Mouse (Mus musculus): ENCODE data around the gene B230118H07Rik. TPM values are rescaled to one million over a fixed set of nuclear protein-coding genes. Genes with fewer than 3 reads are reported as not detected.

The B230118H07Rik gene
- total and polyA plus RNA-seq, 3 experiments = 5.0 to 12.6 (median 9.7) TPM

DNA sequence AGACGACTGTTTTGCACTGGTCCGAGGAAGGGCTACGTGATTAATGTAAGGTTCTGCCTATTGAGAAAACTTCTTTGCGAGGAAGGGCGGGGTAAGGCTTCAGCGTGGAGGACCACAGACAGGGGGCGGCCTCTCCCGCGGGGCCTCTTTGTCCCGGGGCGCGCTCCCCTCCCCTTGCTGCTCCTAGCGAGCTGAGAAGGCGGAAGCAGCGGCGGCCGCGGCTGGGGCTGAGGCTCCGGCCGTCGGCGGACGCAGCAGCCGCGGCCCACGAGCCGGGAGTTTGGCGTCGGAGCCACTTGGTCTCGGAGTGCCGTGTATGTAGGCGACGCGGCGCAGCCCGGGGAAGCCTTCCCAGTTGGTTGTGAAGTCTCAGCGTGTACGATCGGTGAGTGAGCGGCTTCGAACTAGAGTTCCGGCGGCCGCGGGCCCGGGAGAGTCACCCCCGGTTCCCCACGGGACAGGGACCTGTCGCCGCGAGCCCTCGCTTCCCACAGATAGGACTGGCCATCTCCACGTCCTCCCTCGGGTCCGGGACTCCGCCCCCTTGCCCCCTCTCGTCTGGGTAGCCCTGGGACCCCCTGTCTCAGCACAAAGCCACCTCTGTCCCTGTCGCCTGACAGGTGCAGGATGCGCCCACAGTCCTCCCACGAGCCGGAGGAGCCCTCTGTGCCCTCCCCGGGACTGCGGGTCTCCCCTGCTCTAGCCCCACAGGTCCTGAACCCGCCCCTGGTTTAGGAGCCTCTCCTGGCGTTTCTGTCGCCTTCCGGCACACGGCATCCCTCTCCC lies 29.1 kb upstream of the B230118H07Rik start, which contains the start of gene Traf6 (continued):
- TF ChIP-seq ZC3H11A (IDR thresholded peaks at IDR 0.05; ENCODE audit: low read depth, low read length) (no peak), MEF2A (IDR thresholded peaks at IDR 0.05; ENCODE audit: borderline replicate concordance, low read depth, low read length) (0 out of 2 replicates have a peak, but pooled peaks have one; percentile 35), USF2 (conservative IDR thresholded peaks at IDR 0.05; ENCODE audit: low read depth, low read length) (no peak), JUN (IDR thresholded peaks at IDR 0.05; ENCODE audit: insufficient read depth, low read depth, low read length) (no peak), MAZ (IDR thresholded peaks at IDR 0.05; ENCODE audit: low read depth, low read length) (peak; percentile 81; the same call in 1 of the 2 replicates), CHD2 (IDR thresholded peaks at IDR 0.05; ENCODE audit: low read length) (no peak), EP300 (IDR thresholded peaks at IDR 0.05; ENCODE audit: low read length) (no peak), ZNF384 (IDR thresholded peaks at IDR 0.05; ENCODE audit: low read depth, low read length) (no peak), CTCF (conservative IDR thresholded peaks at IDR 0.05 in 1 of 2, IDR thresholded peaks at IDR 0.05 in 1 of 2; ENCODE audit: low read depth in 2 of 2, low read length in 2 of 2) (peak in 1 of 2 experiments; percentile 83; a peak in 2 of 4 replicates), JUND (conservative IDR thresholded peaks at IDR 0.05; ENCODE audit: low read depth, low read length) (no peak), USF1 (IDR thresholded peaks at IDR 0.05; ENCODE audit: low read depth, low read length) (no peak), RCOR1 (conservative IDR thresholded peaks at IDR 0.05; ENCODE audit: low read depth, low read length) (no peak), CHD1 (IDR thresholded peaks at IDR 0.05; ENCODE audit: low read depth, low read length) (no peak), KAT2A (IDR thresholded peaks at IDR 0.05; ENCODE audit: insufficient replicate concordance, low read length) (peak; percentile 71; the same call in 1 of the 2 replicates), GABPA (IDR thresholded peaks at IDR 0.05; ENCODE audit: insufficient replicate concordance, low read depth, low read length) (peak; percentile 93), E2F4 (IDR thresholded peaks at IDR 0.05; ENCODE audit: insufficient replicate concordance, low read depth, low read length) (no peak), TCF12 (IDR thresholded peaks at IDR 0.05; ENCODE audit: low read depth, low read length) (peak; percentile 87), MXI1 (IDR thresholded peaks at IDR 0.05; ENCODE audit: low read depth, low read length) (peak; percentile 83), SIN3A (IDR thresholded peaks at IDR 0.05; ENCODE audit: low read length) (peak; percentile 90), POLR2AphosphoS2 (IDR thresholded peaks at IDR 0.05; ENCODE audit: low read depth, low read length) (peak; percentile 65; the same call in 1 of the 2 replicates), MAX (IDR thresholded peaks at IDR 0.05; ENCODE audit: low read length) (no peak)

DNA sequence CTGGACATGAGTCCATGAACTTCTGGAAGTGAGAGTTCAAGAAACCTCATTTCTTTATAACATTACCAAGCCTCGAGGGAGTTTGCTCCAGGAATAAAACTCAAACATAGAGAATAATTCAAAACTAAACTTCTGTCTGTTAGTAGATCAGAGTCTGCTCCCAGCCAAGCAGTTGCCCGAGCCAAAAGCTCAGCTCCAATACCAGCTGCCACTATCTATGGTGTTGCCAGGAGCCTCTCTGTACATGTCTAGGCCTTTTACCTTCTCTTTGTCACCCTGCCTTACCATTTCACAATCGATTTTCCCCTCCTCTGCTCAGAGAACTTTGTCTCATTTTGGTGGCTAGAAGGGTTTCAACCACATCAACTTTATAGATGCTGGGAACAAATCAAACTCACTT lies 24.2 kb upstream of the B230118H07Rik start:
- Histone ChIP-seq H3K4me3 (replicated peaks in 1 of 3; ENCODE audit: low read depth in 2 of 3, low read length in 2 of 3, poor library complexity in 1 of 3) (no peak overlapping the region), H3K79me2 (replicated peaks; ENCODE audit: control insufficient read depth, extremely low read depth, insufficient read depth, poor library complexity, severe bottlenecking) (no peaks in the 10 kb centered on the region), H3K36me3 (replicated peaks in 1 of 2; ENCODE audit: control insufficient read depth in 1 of 2, insufficient read depth in 1 of 2, low read length in 1 of 2) (no peaks in the 10 kb centered on the region), H3K27me3 (replicated peaks) (peaks cover 33% of the 10 kb centered on the region), H3K4me2 (ENCODE audit: insufficient read depth, low read depth, poor library complexity, severe bottlenecking) (no peak overlapping the region), H3K9me3 (replicated peaks; ENCODE audit: low read length) (no peaks in the 10 kb centered on the region), H3K4me1 (ENCODE audit: control insufficient read depth in 1 of 2, insufficient read depth in 2 of 2) (peaks cover 0 to 5% of the 10 kb centered on the region in 2 experiments; a peak in 1 of 4 replicates), H3K9ac (ENCODE audit: insufficient read depth, low read depth) (no peak overlapping the region), H3K27ac (ENCODE audit: insufficient read depth, low read depth) (no peak overlapping the region)
- TF ChIP-seq MAFK (IDR thresholded peaks at IDR 0.05; ENCODE audit: insufficient replicate concordance, low read length) = no peak
- TF ChIP-seq CHD1 (IDR thresholded peaks at IDR 0.05; ENCODE audit: low read depth, low read length) = no peak
- no peak for TF ChIP-seq MYC (IDR thresholded peaks at IDR 0.05; ENCODE audit: low read depth, low read length)
- TF ChIP-seq POLR2AphosphoS2 (IDR thresholded peaks at IDR 0.05; ENCODE audit: low read depth, low read length) = no peak
- TF ChIP-seq SMC3 (IDR thresholded peaks at IDR 0.05; ENCODE audit: low read depth, low read length) = no peak
- no peak for TF ChIP-seq TCF12 (IDR thresholded peaks at IDR 0.05; ENCODE audit: low read depth, low read length)
- TF ChIP-seq JUN (IDR thresholded peaks at IDR 0.05; ENCODE audit: insufficient read depth, low read depth, low read length) = no peak
- no peak for TF ChIP-seq ETS1 (conservative IDR thresholded peaks at IDR 0.05; ENCODE audit: low read depth, low read length)
- no peak for TF ChIP-seq MAZ (IDR thresholded peaks at IDR 0.05; ENCODE audit: low read depth, low read length)
- TF ChIP-seq CTCF (conservative IDR thresholded peaks at IDR 0.05 in 1 of 2, IDR thresholded peaks at IDR 0.05 in 1 of 2; ENCODE audit: low read depth in 2 of 2, low read length in 2 of 2) = no peak
- TF ChIP-seq TBP (conservative IDR thresholded peaks at IDR 0.05; ENCODE audit: low read depth, low read length) = no peak
- no peak for TF ChIP-seq ELF1 (IDR thresholded peaks at IDR 0.05; ENCODE audit: low read depth, low read length)
- no peak for DNase-seq (ENCODE audit: extremely low read depth)
- in situ Hi-C loops (cut with MboI; ENCODE audit: low pct_ligation_motif_present, low pct_unique_long_range_greater_than_20kb, low sequenced_read_pairs) (no loop called here), dilution Hi-C loops (cut with MboI; ENCODE audit: extremely low pct_ligation_motif_present, extremely low pct_unique_long_range_greater_than_20kb, low sequenced_read_pairs) (no loop called here)
